Mouse (Mus musculus): ENCODE measurements around the gene Taok3. TPM values are rescaled to one million over a fixed set of nuclear protein-coding genes. Genes with fewer than 3 reads are reported as not detected.

The Taok3 gene
- polyA plus RNA-seq, 2 experiments = 7.4 to 14.3 TPM

DNA sequence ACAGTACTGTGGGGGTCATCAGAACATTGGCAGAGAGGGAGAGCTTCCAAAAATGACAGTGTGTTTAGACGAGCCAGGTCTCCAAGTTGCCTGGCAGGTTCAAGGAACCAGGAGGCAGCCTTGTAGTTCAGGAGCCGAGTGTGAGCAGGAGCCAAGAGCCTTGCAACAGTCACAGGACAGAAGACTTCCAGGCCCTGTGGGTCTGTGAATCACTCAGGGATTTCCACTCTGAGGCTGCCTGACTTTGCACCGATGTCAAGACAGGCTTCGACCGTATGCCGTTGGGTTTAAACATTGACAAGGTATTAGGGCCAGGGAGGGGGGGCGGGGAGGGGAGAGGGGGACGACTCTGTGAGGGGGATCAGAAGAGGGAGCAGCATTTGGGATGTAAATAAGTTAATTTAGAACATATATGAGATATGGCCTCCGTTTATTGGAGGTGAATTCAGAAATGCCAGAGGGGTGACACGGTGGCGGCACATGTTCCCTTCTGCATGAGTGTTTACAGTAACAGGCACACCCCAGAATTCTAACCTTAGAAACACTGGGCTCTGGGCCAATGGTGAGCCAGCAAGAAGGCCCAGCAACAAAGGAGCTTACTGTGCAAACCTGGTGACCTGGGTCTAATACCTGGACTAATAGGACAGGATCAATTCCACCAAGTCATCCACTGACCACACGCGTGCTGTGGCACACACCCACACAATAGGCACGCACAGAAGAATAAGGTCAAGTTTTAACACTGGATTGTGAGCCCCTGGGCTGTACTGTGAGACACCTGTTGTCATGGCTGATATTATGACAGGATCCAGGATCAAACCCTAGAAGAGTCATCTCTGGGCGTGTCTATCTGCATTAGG is 159.1 kb downstream of the Taok3 start:
- Histone ChIP-seq H3K9me3 (ENCODE audit: control insufficient read depth, low read length) (no peaks in the 10 kb centered on the region), H3K4me1 (ENCODE audit: control insufficient read depth, insufficient read depth, low read length) (no peaks in the 10 kb centered on the region), H3K27ac (replicated peaks; ENCODE audit: low read depth, low read length) (no peak overlapping the region), H3K9ac (ENCODE audit: low read depth, low read length, severe bottlenecking) (no peak overlapping the region), H3K27me3 (ENCODE audit: control insufficient read depth, insufficient read depth, low read length) (no peaks in the 10 kb centered on the region), H3K36me3 (ENCODE audit: control insufficient read depth, insufficient read depth, low read length) (peaks cover 34% of the 10 kb centered on the region), H3K4me2 (replicated peaks; ENCODE audit: low read depth, low read length, severe bottlenecking) (no peak overlapping the region), H3K4me3 (replicated peaks; ENCODE audit: low read length) (no peak overlapping the region)
- DNase-seq (ENCODE audit: low spot score) = no peak
- no peak for ATAC-seq (ENCODE audit: low FRiP score, low read depth)
- 90% methylated on average over 15 of the region's 15 CpGs for WGBS
- no peak for TF ChIP-seq POLR2A (IDR thresholded peaks at IDR 0.05; ENCODE audit: borderline replicate concordance, extremely low read depth, insufficient read depth, insufficient read length)

DNA sequence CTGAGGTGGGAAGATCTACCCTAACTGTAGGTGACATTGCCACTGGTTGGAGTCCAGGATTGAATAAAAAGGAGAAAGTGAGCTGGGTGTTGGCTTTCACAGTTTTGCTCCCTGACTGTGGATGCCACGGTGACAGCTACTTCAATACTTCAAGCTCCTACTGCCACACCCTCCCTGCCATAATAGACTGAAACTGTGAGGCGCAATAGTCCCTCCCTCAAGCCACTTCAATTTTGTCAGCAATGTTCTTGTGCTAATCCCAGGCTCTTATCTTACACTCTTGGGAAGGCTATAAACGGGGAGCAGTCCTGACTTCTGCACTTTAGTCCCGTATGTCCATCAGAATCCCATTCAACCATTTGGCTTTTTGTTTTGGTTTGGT is 159.7 kb downstream of the Taok3 start:
- no peak overlapping the region for H3K4me2 ChIP-seq (replicated peaks; ENCODE audit: low read depth, low read length, severe bottlenecking)
- DNase-seq (ENCODE audit: low spot score) (no peak), ATAC-seq (ENCODE audit: low FRiP score, low read depth) (no peak)
- no peak for TF ChIP-seq POLR2A (IDR thresholded peaks at IDR 0.05; ENCODE audit: borderline replicate concordance, extremely low read depth, insufficient read depth, insufficient read length)
- H3K27ac ChIP-seq (replicated peaks; ENCODE audit: low read depth, low read length) = no peak overlapping the region
- no peaks in the 10 kb centered on the region for H3K9me3 ChIP-seq (ENCODE audit: control insufficient read depth, low read length)
- H3K27me3 ChIP-seq (ENCODE audit: control insufficient read depth, insufficient read depth, low read length) = no peaks in the 10 kb centered on the region
- no peaks in the 10 kb centered on the region for H3K4me1 ChIP-seq (ENCODE audit: control insufficient read depth, insufficient read depth, low read length)
- H3K36me3 ChIP-seq (ENCODE audit: control insufficient read depth, insufficient read depth, low read length) = peaks cover 40% of the 10 kb centered on the region
- no peak overlapping the region for H3K4me3 ChIP-seq (replicated peaks; ENCODE audit: low read length)
- 77% methylated on average over 4 of the region's 4 CpGs for WGBS
- H3K9ac ChIP-seq (ENCODE audit: low read depth, low read length, severe bottlenecking) = no peak overlapping the region

DNA sequence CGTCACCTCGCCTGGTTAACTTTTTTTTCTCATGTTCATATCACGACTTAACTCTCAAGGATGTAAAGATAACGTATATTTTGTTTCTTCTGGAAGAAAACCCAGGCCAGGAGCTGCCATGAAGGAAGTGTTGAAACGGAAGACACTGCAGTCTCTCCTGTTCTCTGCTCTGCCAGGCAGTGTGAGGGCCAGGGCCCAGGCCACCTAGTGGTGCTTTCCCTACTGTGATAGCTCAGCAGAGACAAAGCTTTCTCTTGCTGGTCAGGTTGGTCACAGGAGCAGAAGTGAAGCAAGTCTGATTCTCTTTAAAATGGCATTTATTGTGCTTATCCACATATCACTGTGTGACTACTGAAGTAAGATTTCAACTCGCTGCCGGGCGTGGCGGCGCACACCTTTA is 161.6 kb downstream of the Taok3 start:
- H3K36me3 ChIP-seq (ENCODE audit: control insufficient read depth, insufficient read depth, low read length) = peaks cover 52% of the 10 kb centered on the region
- no peak for DNase-seq (ENCODE audit: low spot score)
- H3K9ac ChIP-seq (ENCODE audit: low read depth, low read length, severe bottlenecking) = no peak overlapping the region
- no peak overlapping the region for H3K4me3 ChIP-seq (replicated peaks; ENCODE audit: low read length)
- no peaks in the 10 kb centered on the region for H3K9me3 ChIP-seq (ENCODE audit: control insufficient read depth, low read length)
- TF ChIP-seq POLR2A (IDR thresholded peaks at IDR 0.05; ENCODE audit: borderline replicate concordance, extremely low read depth, insufficient read depth, insufficient read length) = no peak
- no peak overlapping the region for H3K4me2 ChIP-seq (replicated peaks; ENCODE audit: low read depth, low read length, severe bottlenecking)
- WGBS = 94% methylated on average over 10 of the region's 10 CpGs
- ATAC-seq (ENCODE audit: low FRiP score, low read depth) = no peak
- H3K4me1 ChIP-seq (ENCODE audit: control insufficient read depth, insufficient read depth, low read length) = peaks cover 7% of the 10 kb centered on the region
- no peaks in the 10 kb centered on the region for H3K27me3 ChIP-seq (ENCODE audit: control insufficient read depth, insufficient read depth, low read length)
- H3K27ac ChIP-seq (replicated peaks; ENCODE audit: low read depth, low read length) = no peak overlapping the region

DNA sequence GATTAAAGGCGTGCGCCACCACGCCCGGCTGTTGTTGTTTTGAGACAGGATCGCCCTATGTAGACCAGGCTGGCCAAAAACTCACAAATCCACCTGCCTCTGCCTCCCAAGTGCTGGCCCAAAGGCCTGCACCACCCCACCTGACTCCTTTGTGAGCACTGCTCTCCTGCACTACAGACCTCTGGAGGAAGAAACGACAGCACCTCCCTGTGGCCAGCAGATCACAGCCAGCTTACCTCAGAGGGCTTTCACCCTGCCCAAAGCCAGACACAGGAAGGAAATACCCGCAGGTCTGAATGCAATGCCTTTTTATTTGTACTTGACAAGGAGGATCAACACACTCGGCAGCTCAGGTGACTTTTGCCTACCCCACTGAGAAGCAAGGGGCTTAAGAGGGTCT is 162.4 kb downstream of the Taok3 start:
- Histone ChIP-seq H3K4me3 (replicated peaks; ENCODE audit: low read length) (no peak overlapping the region), H3K9ac (ENCODE audit: low read depth, low read length, severe bottlenecking) (no peak overlapping the region), H3K27ac (replicated peaks; ENCODE audit: low read depth, low read length) (no peak overlapping the region), H3K4me2 (replicated peaks; ENCODE audit: low read depth, low read length, severe bottlenecking) (no peak overlapping the region), H3K9me3 (ENCODE audit: control insufficient read depth, low read length) (no peaks in the 10 kb centered on the region), H3K4me1 (ENCODE audit: control insufficient read depth, insufficient read depth, low read length) (peaks cover 8% of the 10 kb centered on the region), H3K36me3 (ENCODE audit: control insufficient read depth, insufficient read depth, low read length) (peaks cover 52% of the 10 kb centered on the region), H3K27me3 (ENCODE audit: control insufficient read depth, insufficient read depth, low read length) (no peaks in the 10 kb centered on the region)
- WGBS = 90% methylated on average over 8 of the region's 8 CpGs
- no peak for TF ChIP-seq POLR2A (IDR thresholded peaks at IDR 0.05; ENCODE audit: borderline replicate concordance, extremely low read depth, insufficient read depth, insufficient read length)
- DNase-seq (ENCODE audit: low spot score) = no peak
- ATAC-seq (ENCODE audit: low FRiP score, low read depth) = no peak

DNA sequence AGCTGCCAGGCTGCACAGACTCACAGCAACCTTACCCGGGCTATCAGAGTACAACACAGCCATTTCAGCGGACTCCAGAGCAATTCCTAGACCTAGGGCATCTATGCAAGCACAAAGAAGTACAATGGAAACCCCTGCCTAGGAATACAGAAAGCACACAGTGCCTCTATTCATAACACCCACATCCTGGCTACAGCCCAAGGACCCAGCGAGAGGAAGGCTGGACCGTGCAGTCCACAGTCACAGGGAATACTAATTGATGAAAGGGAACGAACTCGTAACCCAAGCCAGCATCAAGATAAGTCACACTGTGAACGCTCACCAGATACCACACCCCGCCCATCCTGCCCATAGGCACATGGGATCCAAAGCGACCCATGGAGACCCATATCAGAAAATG is 164.1 kb downstream of the Taok3 start:
- Histone ChIP-seq H3K4me3 (replicated peaks; ENCODE audit: low read length) (no peak overlapping the region), H3K27me3 (ENCODE audit: control insufficient read depth, insufficient read depth, low read length) (no peaks in the 10 kb centered on the region), H3K9ac (ENCODE audit: low read depth, low read length, severe bottlenecking) (no peak overlapping the region), H3K4me1 (ENCODE audit: control insufficient read depth, insufficient read depth, low read length) (peaks cover 12% of the 10 kb centered on the region), H3K4me2 (replicated peaks; ENCODE audit: low read depth, low read length, severe bottlenecking) (no peak overlapping the region), H3K27ac (replicated peaks; ENCODE audit: low read depth, low read length) (no peak overlapping the region), H3K9me3 (ENCODE audit: control insufficient read depth, low read length) (no peaks in the 10 kb centered on the region), H3K36me3 (ENCODE audit: control insufficient read depth, insufficient read depth, low read length) (peaks cover 52% of the 10 kb centered on the region)
- ATAC-seq (ENCODE audit: low FRiP score, low read depth) (no peak), DNase-seq (ENCODE audit: low spot score) (no peak)
- TF ChIP-seq POLR2A (IDR thresholded peaks at IDR 0.05; ENCODE audit: borderline replicate concordance, extremely low read depth, insufficient read depth, insufficient read length) = no peak
- 86% methylated on average over 9 of the region's 9 CpGs for WGBS
